Mouse (Mus musculus) cortical plate, adult 2 months (tissue): ENCODE measurements at regions not wholly inside any gene's neighbourhood (a gene's known extent, or its start where the extent isn't known, plus 50 kb on each side); places are given as distances from the start of the nearest gene placed in this dataset.

ENCODE experiments used
- CTCF ChIP-seq: fragments of 200-500 bp; IDR thresholded peaks from 2 replicates; pipeline ENCODE4 v1.5.1; 2011; ENCODE audit warnings: mild to moderate bottlenecking, control low read depth, low read length; ENCODE audit not compliant: insufficient read depth; ENCODE audit errors: extremely low read depth
- POLR2A ChIP-seq: fragments of 200-500 bp; IDR thresholded peaks from 2 replicates; pipeline ENCODE4 v1.6.1; 2011; ENCODE audit warnings: mild to moderate bottlenecking, low read length, control low read depth; ENCODE audit not compliant: insufficient read depth; ENCODE audit errors: extremely low read depth

GRCm38 (mm10) chr13:52049249-52049648, 202.8 kb downstream of the Gadd45g start:
- TF ChIP-seq CTCF = no peak
- no peak for TF ChIP-seq POLR2A
